Mouse (Mus musculus): Measurements from ENCODE around the gene Fgd5. TPM values are rescaled to one million over a fixed set of nuclear protein-coding genes. Genes with fewer than 3 reads are reported as not detected.
A peak's percentile ranks its signal among the peaks of the same experiment; 100 is the strongest.

Fgd5 gene
- polyA plus RNA-seq, 1 experiment, result 2.9 TPM

DNA sequence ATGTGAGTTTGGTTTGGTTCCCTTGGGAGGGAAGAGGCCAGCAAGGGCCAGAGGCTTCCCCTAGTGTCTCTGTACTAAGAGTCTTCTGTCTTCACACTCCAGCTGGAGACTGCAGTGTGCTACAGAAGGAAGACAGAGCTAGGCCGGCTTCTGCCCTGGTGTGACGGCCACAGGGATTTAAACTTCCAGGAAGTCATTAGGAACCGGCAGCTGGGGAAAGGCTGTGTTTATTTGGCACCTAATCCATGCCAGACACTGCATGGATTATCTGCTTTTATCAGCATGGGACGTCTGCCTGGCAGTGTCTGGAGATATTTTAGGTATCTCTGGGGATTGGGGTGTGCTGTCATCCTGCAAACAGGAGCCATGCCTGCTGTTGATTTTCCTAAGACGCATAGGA, 57.7 kb downstream of the Fgd5 start:
- Histone ChIP-seq H3K27ac (ENCODE audit: insufficient read depth, low read depth, low read length) (peak overlapping the region; percentile 18; the same call in 1 of the 2 replicates), H3K27me3 (ENCODE audit: control insufficient read depth, insufficient read depth, low read length) (no peaks in the 10 kb centered on the region), H3K4me1 (ENCODE audit: control insufficient read depth, insufficient read depth, insufficient read length, low read length) (peaks cover 9% of the 10 kb centered on the region), H3K36me3 (ENCODE audit: control insufficient read depth, insufficient read depth, low read length) (no peaks in the 10 kb centered on the region), H3K4me3 (ENCODE audit: low read depth, low read length) (no peak overlapping the region)
- TF ChIP-seq CTCF (IDR thresholded peaks at IDR 0.05; ENCODE audit: extremely low read depth, insufficient read length, insufficient replicate concordance, low read depth, low read length), result no peak
- no peak for TF ChIP-seq POLR2A (IDR thresholded peaks at IDR 0.05; ENCODE audit: low read depth, low read length)
- WGBS, result 28% methylated on average over 5 of the region's 5 CpGs

DNA sequence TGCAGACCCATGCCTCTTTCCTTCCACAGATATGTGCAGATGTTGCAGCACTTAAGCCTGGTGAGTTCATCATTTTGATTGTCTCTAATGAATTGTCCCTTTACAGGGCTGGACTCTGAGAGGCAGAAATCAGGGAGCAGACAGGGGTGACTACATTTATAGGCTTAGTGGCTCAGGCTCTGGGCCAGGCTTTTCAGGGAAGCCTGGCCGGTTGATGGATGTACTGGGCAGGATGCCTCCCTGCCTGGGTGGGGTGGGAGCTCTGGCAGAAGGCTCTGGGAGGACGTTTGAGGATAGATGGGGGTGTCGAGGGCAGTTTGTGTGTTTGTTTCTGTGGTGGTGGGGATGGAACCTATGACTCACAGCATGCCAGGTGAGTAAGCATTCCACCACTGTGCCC, 59.5 kb downstream of the Fgd5 start:
- WGBS, result 36% methylated on average over 3 of the region's 3 CpGs
- no peak for TF ChIP-seq CTCF (IDR thresholded peaks at IDR 0.05; ENCODE audit: extremely low read depth, insufficient read length, insufficient replicate concordance, low read depth, low read length)
- no peak for TF ChIP-seq POLR2A (IDR thresholded peaks at IDR 0.05; ENCODE audit: low read depth, low read length)
- no peak overlapping the region for H3K27ac ChIP-seq (ENCODE audit: insufficient read depth, low read depth, low read length)
- H3K27me3 ChIP-seq (ENCODE audit: control insufficient read depth, insufficient read depth, low read length), result no peaks in the 10 kb centered on the region
- peaks cover 9% of the 10 kb centered on the region for H3K4me1 ChIP-seq (ENCODE audit: control insufficient read depth, insufficient read depth, insufficient read length, low read length)
- H3K36me3 ChIP-seq (ENCODE audit: control insufficient read depth, insufficient read depth, low read length), result no peaks in the 10 kb centered on the region
- no peak overlapping the region for H3K4me3 ChIP-seq (ENCODE audit: low read depth, low read length)

GRCm38 (mm10) chr6:92041271-92041670, 62.6 kb downstream of the Fgd5 start:
- WGBS, result 39% methylated on average over 5 of the region's 5 CpGs
- H3K36me3 ChIP-seq (ENCODE audit: control insufficient read depth, insufficient read depth, low read length), result no peaks in the 10 kb centered on the region
- H3K27ac ChIP-seq (ENCODE audit: insufficient read depth, low read depth, low read length), result no peak overlapping the region
- TF ChIP-seq POLR2A (IDR thresholded peaks at IDR 0.05; ENCODE audit: low read depth, low read length) (no peak), CTCF (IDR thresholded peaks at IDR 0.05; ENCODE audit: extremely low read depth, insufficient read length, insufficient replicate concordance, low read depth, low read length) (no peak)
- no peaks in the 10 kb centered on the region for H3K27me3 ChIP-seq (ENCODE audit: control insufficient read depth, insufficient read depth, low read length)
- no peak overlapping the region for H3K4me3 ChIP-seq (ENCODE audit: low read depth, low read length)
- H3K4me1 ChIP-seq (ENCODE audit: control insufficient read depth, insufficient read depth, insufficient read length, low read length), result no peaks in the 10 kb centered on the region

GRCm38 (mm10) chr6:92042055-92042454, 63.4 kb downstream of the Fgd5 start:
- Histone ChIP-seq H3K4me1 (ENCODE audit: control insufficient read depth, insufficient read depth, insufficient read length, low read length) (no peaks in the 10 kb centered on the region), H3K27ac (ENCODE audit: insufficient read depth, low read depth, low read length) (no peak overlapping the region), H3K36me3 (ENCODE audit: control insufficient read depth, insufficient read depth, low read length) (no peaks in the 10 kb centered on the region), H3K27me3 (ENCODE audit: control insufficient read depth, insufficient read depth, low read length) (no peaks in the 10 kb centered on the region), H3K4me3 (ENCODE audit: low read depth, low read length) (no peak overlapping the region)
- WGBS, result 74% methylated on average over 4 of the region's 4 CpGs
- TF ChIP-seq CTCF (IDR thresholded peaks at IDR 0.05; ENCODE audit: extremely low read depth, insufficient read length, insufficient replicate concordance, low read depth, low read length), result no peak
- TF ChIP-seq POLR2A (IDR thresholded peaks at IDR 0.05; ENCODE audit: low read depth, low read length), result no peak

GRCm38 (mm10) chr6:92042850-92043249, 64.2 kb downstream of the Fgd5 start:
- Histone ChIP-seq H3K4me1 (ENCODE audit: control insufficient read depth, insufficient read depth, insufficient read length, low read length) (no peaks in the 10 kb centered on the region), H3K4me3 (ENCODE audit: low read depth, low read length) (no peak overlapping the region), H3K36me3 (ENCODE audit: control insufficient read depth, insufficient read depth, low read length) (no peaks in the 10 kb centered on the region), H3K27me3 (ENCODE audit: control insufficient read depth, insufficient read depth, low read length) (no peaks in the 10 kb centered on the region), H3K27ac (ENCODE audit: insufficient read depth, low read depth, low read length) (no peak overlapping the region)
- 83% methylated on average over 1 of the region's 1 CpGs for WGBS
- TF ChIP-seq POLR2A (IDR thresholded peaks at IDR 0.05; ENCODE audit: low read depth, low read length), result no peak
- TF ChIP-seq CTCF (IDR thresholded peaks at IDR 0.05; ENCODE audit: extremely low read depth, insufficient read length, insufficient replicate concordance, low read depth, low read length), result no peak

- no peak overlapping the region for H3K4me3 ChIP-seq (ENCODE audit: low read depth, low read length)
- TF ChIP-seq POLR2A (IDR thresholded peaks at IDR 0.05; ENCODE audit: low read depth, low read length) (no peak), CTCF (IDR thresholded peaks at IDR 0.05; ENCODE audit: extremely low read depth, insufficient read length, insufficient replicate concordance, low read depth, low read length) (peak; percentile 9; the same call in 1 of the 2 replicates)
- 48% methylated on average over 2 of the region's 2 CpGs for WGBS
- H3K4me1 ChIP-seq (ENCODE audit: control insufficient read depth, insufficient read depth, insufficient read length, low read length), result peaks cover 3% of the 10 kb centered on the region; the same call in 1 of the 2 replicates
- no peaks in the 10 kb centered on the region for H3K36me3 ChIP-seq (ENCODE audit: control insufficient read depth, insufficient read depth, low read length)
- no peaks in the 10 kb centered on the region for H3K27me3 ChIP-seq (ENCODE audit: control insufficient read depth, insufficient read depth, low read length)
- H3K27ac ChIP-seq (ENCODE audit: insufficient read depth, low read depth, low read length), result no peak overlapping the region
Observed at GRCm38 (mm10) chr6:92057768-92058167, 79.1 kb downstream of the Fgd5 start.

- Histone ChIP-seq H3K36me3 (ENCODE audit: control insufficient read depth, insufficient read depth, low read length) (no peaks in the 10 kb centered on the region), H3K4me1 (ENCODE audit: control insufficient read depth, insufficient read depth, insufficient read length, low read length) (peaks cover 3% of the 10 kb centered on the region; the same call in 1 of the 2 replicates), H3K27ac (ENCODE audit: insufficient read depth, low read depth, low read length) (no peak overlapping the region), H3K4me3 (ENCODE audit: low read depth, low read length) (no peak overlapping the region), H3K27me3 (ENCODE audit: control insufficient read depth, insufficient read depth, low read length) (no peaks in the 10 kb centered on the region)
- WGBS, result 22% methylated on average over 5 of the region's 5 CpGs
- TF ChIP-seq POLR2A (IDR thresholded peaks at IDR 0.05; ENCODE audit: low read depth, low read length), result no peak
- TF ChIP-seq CTCF (IDR thresholded peaks at IDR 0.05; ENCODE audit: extremely low read depth, insufficient read length, insufficient replicate concordance, low read depth, low read length), result no peak
Observed at GRCm38 (mm10) chr6:92061725-92062124, 83.0 kb downstream of the Fgd5 start.
